Comparison of ENCODE assay signal across 8 mouse cellular contexts in the genomic region with DNA sequence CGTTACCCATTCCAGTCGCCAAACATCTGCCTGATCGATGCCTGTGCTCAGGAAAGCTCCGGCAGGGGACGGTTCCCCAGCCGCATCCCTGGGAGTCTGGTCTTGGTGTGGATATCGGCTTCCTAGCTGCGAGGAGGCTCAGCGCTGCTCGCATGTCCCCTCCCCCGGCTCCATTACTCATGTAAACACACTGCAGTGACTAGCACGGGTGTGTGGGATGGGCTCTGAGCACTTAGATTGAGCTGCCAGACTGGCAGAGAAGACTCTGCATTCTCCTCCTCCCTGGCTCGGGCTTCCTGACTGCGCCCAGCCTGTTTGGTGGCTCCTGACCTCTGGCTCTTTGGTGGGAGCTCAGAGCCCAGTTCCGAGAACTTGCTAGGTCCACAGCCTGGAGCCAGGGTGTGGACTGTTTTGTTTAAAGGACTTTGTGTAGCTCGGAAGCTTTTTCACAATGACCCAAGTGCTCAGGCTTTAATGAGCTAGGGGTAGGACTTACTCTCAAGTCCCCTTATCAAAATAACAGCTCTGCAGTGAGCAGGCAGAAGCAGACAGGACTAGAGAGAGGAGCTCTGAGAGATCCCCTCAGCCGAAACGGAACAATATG.
DNase-seq lines count a peak whose midpoint lies in the region; ATAC-seq and TF ChIP-seq lines count a peak whose summit lies in the region.

No protein-coding gene starts in this region.

- peaks cover 11% of the 10 kb centered on the region; the same call in 1 of the 2 replicates for H3K4me1 ChIP-seq in hindbrain, postnatal 0 days (ENCODE audit: insufficient read depth, low read length)

- WGBS in hindbrain, postnatal 0 days: 4% methylated on average over 18 of the region's 18 CpGs

- no peaks in the 10 kb centered on the region for H3K27me3 ChIP-seq in hindbrain, postnatal 0 days (ENCODE audit: insufficient read depth, low read length)

- peak overlapping the region; percentile 43 for H3K9ac ChIP-seq in hindbrain, postnatal 0 days (replicated peaks; ENCODE audit: low read length)

- no peak for TF ChIP-seq CTCF in hindbrain, postnatal 0 days (IDR thresholded peaks at IDR 0.05; ENCODE audit: low read depth)

- DNase-seq in adrenal gland, adult 18-20 months (ENCODE audit: low spot score in 2 of 2): peak; percentile 66 to 80
- DNase-seq in embryo, embryonic 11.5 days (ENCODE audit: low read depth, low spot score): peak; percentile 58
- DNase-seq in gastrocnemius, postnatal 10 days: peak; percentile 73
- DNase-seq in hindbrain, postnatal 0 days (ENCODE audit: low spot score): peak; percentile 83
- peak; percentile 83 to 87 for DNase-seq in left cerebral cortex, adult 18-20 months (ENCODE audit: low spot score in 2 of 2)
- DNase-seq in lung, postnatal 25 days (ENCODE audit: low spot score): peak; percentile 95
- peak; percentile 84 for DNase-seq in retina, postnatal 1 day
- peak; percentile 70 for DNase-seq in urinary bladder, adult 2 months (ENCODE audit: low spot score)

- peak overlapping the region; percentile 38 for H3K4me3 ChIP-seq in hindbrain, postnatal 0 days (ENCODE audit: low read length)

- peak overlapping the region; percentile 72 for H3K27ac ChIP-seq in hindbrain, postnatal 0 days

- H3K4me2 ChIP-seq in hindbrain, postnatal 0 days (ENCODE audit: low read depth, low read length): peak overlapping the region; percentile 62

- ATAC-seq in hindbrain, postnatal 0 days: peak; percentile 91

- H3K36me3 ChIP-seq in hindbrain, postnatal 0 days (ENCODE audit: insufficient read depth, low read length): no peaks in the 10 kb centered on the region

- H3K9me3 ChIP-seq in hindbrain, postnatal 0 days (ENCODE audit: low read length): no peaks in the 10 kb centered on the region

Comparison
In these comparisons a context has a peak if more than half of its experiments do, and no peak if none do; other contexts are left out.
1. Peak in every context shown above with its lines: DNase-seq, ATAC-seq, H3K4me3 ChIP-seq and H3K27ac ChIP-seq.